Mouse (Mus musculus): Measurements from ENCODE around the gene Pomt2. TPM values are rescaled to one million over a fixed set of nuclear protein-coding genes. Genes with fewer than 3 reads are reported as not detected.

Gene Pomt2
- polyA plus RNA-seq, 1 experiment from 2014 or later = 17.0 TPM

- Histone ChIP-seq H3K4me2 (replicated peaks; ENCODE audit: low read depth, low read length) (no peak overlapping the region), H3K4me3 (ENCODE audit: low read depth, low read length) (no peak overlapping the region), H3K36me3 (ENCODE audit: control insufficient read depth, insufficient read depth, low read length) (no peaks in the 10 kb centered on the region), H3K9ac (ENCODE audit: low read depth, low read length) (no peak overlapping the region), H3K4me1 (replicated peaks; ENCODE audit: control insufficient read depth, insufficient read depth, low read length) (0 out of 2 replicates have a peak, but pooled peaks cover 2% of the 10 kb centered on the region), H3K27me3 (ENCODE audit: control insufficient read depth, insufficient read depth, low read length) (no peaks in the 10 kb centered on the region; the same call in none of the 2 replicates), H3K27ac (ENCODE audit: low read depth, low read length) (no peak overlapping the region), H3K9me3 (ENCODE audit: control insufficient read depth, low read length) (no peaks in the 10 kb centered on the region)
- WGBS = 37% methylated on average over 3 of the region's 3 CpGs
- ATAC-seq (ENCODE audit: low FRiP score) (no peak; the same call in 1 of the 2 replicates), DNase-seq (ENCODE audit: low spot score) (no peak)
These were observed 40.3 kb downstream of the Pomt2 start for GRCm38 (mm10) chr12:87107357-87107977.

DNA sequence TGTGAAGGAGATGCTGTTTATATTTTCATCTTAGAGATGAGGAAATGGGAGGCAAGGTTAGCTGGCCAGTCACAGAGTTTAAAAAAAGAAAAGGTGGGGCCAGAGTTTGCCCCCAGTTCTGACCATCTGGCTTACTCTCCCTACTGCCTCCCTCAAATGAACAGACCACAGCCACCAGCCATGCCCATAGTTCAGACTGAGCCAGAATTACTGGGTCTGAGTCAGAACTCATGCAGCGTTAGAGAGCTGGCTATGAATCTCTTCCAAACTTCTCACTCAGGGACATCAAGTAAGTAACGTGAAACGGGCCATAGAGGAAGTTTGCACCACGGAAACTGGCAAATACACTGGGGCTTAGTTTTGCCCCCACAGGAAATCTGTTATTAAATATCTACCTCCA lies 43.0 kb downstream of the Pomt2 start:
- ATAC-seq (ENCODE audit: low FRiP score) (no peak), DNase-seq (ENCODE audit: low spot score) (no peak)
- 94% methylated on average over 4 of the region's 4 CpGs for WGBS
- peaks cover 8% of the 10 kb centered on the region; the same call in 1 of the 2 replicates for H3K4me1 ChIP-seq (replicated peaks; ENCODE audit: control insufficient read depth, insufficient read depth, low read length)
- no peak overlapping the region for H3K4me3 ChIP-seq (ENCODE audit: low read depth, low read length)
- no peak overlapping the region for H3K4me2 ChIP-seq (replicated peaks; ENCODE audit: low read depth, low read length)
- no peaks in the 10 kb centered on the region for H3K36me3 ChIP-seq (ENCODE audit: control insufficient read depth, insufficient read depth, low read length)
- no peaks in the 10 kb centered on the region for H3K9me3 ChIP-seq (ENCODE audit: control insufficient read depth, low read length)
- no peak overlapping the region for H3K9ac ChIP-seq (ENCODE audit: low read depth, low read length)
- H3K27me3 ChIP-seq (ENCODE audit: control insufficient read depth, insufficient read depth, low read length) = peaks cover 10% of the 10 kb centered on the region
- no peak overlapping the region for H3K27ac ChIP-seq (ENCODE audit: low read depth, low read length)

- Histone ChIP-seq H3K27ac (ENCODE audit: low read depth, low read length) (no peak overlapping the region), H3K27me3 (ENCODE audit: control insufficient read depth, insufficient read depth, low read length) (peaks cover 10% of the 10 kb centered on the region), H3K9me3 (ENCODE audit: control insufficient read depth, low read length) (no peaks in the 10 kb centered on the region), H3K9ac (ENCODE audit: low read depth, low read length) (no peak overlapping the region), H3K36me3 (ENCODE audit: control insufficient read depth, insufficient read depth, low read length) (no peaks in the 10 kb centered on the region), H3K4me2 (replicated peaks; ENCODE audit: low read depth, low read length) (no peak overlapping the region), H3K4me3 (ENCODE audit: low read depth, low read length) (no peak overlapping the region), H3K4me1 (replicated peaks; ENCODE audit: control insufficient read depth, insufficient read depth, low read length) (peaks cover 8% of the 10 kb centered on the region; the same call in 1 of the 2 replicates)
- DNase-seq (ENCODE audit: low spot score) = no peak
- ATAC-seq (ENCODE audit: low FRiP score) = no peak
- 94% methylated on average over 4 of the region's 4 CpGs for WGBS
These were observed 44.3 kb downstream of the Pomt2 start for GRCm38 (mm10) chr12:87103471-87103870.

DNA sequence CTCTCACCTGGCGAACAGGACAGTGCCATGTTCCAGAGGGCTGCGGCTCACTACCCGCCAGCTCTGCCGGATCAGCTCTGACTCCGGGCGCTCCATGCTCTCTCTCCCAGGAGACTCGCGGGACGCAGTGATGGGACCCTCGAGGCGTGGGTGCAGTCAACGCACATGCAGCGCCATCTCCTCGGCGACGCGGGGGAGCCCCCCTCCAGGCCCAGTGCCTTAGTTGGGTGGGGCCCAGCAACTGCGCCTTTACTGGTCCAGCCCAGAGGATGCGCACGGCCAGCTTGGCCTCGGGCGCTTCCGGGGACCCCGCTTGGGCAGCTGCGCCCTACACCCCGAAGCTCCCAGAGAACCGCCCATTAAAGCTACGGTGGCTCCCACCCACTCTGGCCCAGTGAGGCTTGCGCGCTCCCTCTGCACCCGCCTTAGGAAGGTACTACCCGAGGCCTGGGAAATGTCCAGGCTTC lies 45.6 kb downstream of the Pomt2 start, which contains the start of gene Ngb:
Ngb (minus strand) TSS at position 375 of the 467 bp plus-strand sequence.
- Histone ChIP-seq H3K27me3 (ENCODE audit: control insufficient read depth, insufficient read depth, low read length) (peaks cover 10% of the 10 kb centered on the region), H3K4me2 (replicated peaks; ENCODE audit: low read depth, low read length) (peak within 1 kb of the TSS; percentile 44), H3K4me3 (ENCODE audit: low read depth, low read length) (peak within 1 kb of the TSS; percentile 25), H3K9ac (ENCODE audit: low read depth, low read length) (no peak within 1 kb of the TSS), H3K4me1 (replicated peaks; ENCODE audit: control insufficient read depth, insufficient read depth, low read length) (peaks cover 6% of the 10 kb centered on the region; the same call in 1 of the 2 replicates), H3K9me3 (ENCODE audit: control insufficient read depth, low read length) (no peaks in the 10 kb centered on the region), H3K36me3 (ENCODE audit: control insufficient read depth, insufficient read depth, low read length) (no peaks in the 10 kb centered on the region), H3K27ac (ENCODE audit: low read depth, low read length) (no peak within 1 kb of the TSS)
- WGBS = 3% methylated on average over 32 of the region's 32 CpGs
- ATAC-seq (ENCODE audit: low FRiP score) (no peak), DNase-seq (ENCODE audit: low spot score) (peak; percentile 15)

GRCm38 (mm10) chr12:87100331-87100730 lies 47.4 kb downstream of the Pomt2 start:
- DNase-seq (ENCODE audit: low spot score) (no peak), ATAC-seq (ENCODE audit: low FRiP score) (no peak)
- Histone ChIP-seq H3K4me1 (replicated peaks; ENCODE audit: control insufficient read depth, insufficient read depth, low read length) (peaks cover 6% of the 10 kb centered on the region; the same call in 1 of the 2 replicates), H3K4me2 (replicated peaks; ENCODE audit: low read depth, low read length) (no peak overlapping the region), H3K4me3 (ENCODE audit: low read depth, low read length) (no peak overlapping the region), H3K27me3 (ENCODE audit: control insufficient read depth, insufficient read depth, low read length) (peaks cover 10% of the 10 kb centered on the region), H3K27ac (ENCODE audit: low read depth, low read length) (no peak overlapping the region), H3K9me3 (ENCODE audit: control insufficient read depth, low read length) (no peaks in the 10 kb centered on the region), H3K9ac (ENCODE audit: low read depth, low read length) (no peak overlapping the region), H3K36me3 (ENCODE audit: control insufficient read depth, insufficient read depth, low read length) (no peaks in the 10 kb centered on the region)
- 83% methylated on average over 4 of the region's 4 CpGs for WGBS

DNA sequence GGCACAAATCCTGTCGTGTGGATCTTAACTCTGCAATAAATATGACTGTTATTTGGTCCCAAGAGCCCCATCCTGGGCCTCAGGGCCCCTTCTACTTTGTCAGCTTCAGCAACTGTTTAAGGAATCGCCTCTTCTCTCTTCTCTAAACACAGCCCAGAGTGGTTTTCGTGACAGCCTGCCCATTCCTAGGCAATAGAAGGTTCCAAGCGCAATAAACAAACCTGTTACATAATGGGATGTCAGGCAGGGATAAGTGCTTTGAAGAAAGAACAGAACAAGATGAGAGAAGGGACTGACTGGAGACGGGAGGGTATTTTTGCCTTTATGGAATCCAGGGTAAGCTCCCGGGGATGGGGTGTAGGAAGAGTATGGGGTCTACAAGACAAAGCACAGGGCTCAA lies 54.1 kb downstream of the Pomt2 start:
- no peaks in the 10 kb centered on the region for H3K9me3 ChIP-seq (ENCODE audit: control insufficient read depth, low read length)

DNA sequence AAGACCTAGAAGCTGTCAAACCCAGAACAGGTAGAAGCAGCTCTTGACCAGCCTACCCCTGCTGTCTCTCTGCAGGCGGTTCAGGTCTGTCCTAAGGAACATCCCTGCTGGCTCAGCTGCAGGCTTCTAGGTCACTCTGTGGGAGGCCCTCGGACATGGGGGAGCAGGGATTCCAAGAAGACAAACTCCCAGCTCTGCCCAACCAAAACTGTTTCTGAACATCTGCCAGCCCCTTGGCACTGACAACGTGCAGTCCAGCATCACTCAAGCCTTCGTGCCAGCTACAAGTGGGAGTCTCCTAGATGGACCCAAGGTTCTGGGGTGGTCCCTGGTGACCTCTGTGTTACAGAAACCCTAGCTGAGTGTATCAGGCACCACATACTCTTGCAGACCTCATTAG lies 54.5 kb downstream of the Pomt2 start:
- H3K27ac ChIP-seq (ENCODE audit: low read depth, low read length) = no peak overlapping the region
- H3K36me3 ChIP-seq (ENCODE audit: control insufficient read depth, insufficient read depth, low read length) = no peaks in the 10 kb centered on the region
- H3K27me3 ChIP-seq (ENCODE audit: control insufficient read depth, insufficient read depth, low read length) = no peaks in the 10 kb centered on the region
- ATAC-seq (ENCODE audit: low FRiP score) (no peak), DNase-seq (ENCODE audit: low spot score) (no peak)
- no peak overlapping the region for H3K9ac ChIP-seq (ENCODE audit: low read depth, low read length)
- H3K4me2 ChIP-seq (replicated peaks; ENCODE audit: low read depth, low read length) = no peak overlapping the region
- WGBS = 81% methylated on average over 4 of the region's 4 CpGs
- no peaks in the 10 kb centered on the region for H3K4me1 ChIP-seq (replicated peaks; ENCODE audit: control insufficient read depth, insufficient read depth, low read length)
- H3K4me3 ChIP-seq (ENCODE audit: low read depth, low read length) = no peak overlapping the region
- H3K9me3 ChIP-seq (ENCODE audit: control insufficient read depth, low read length) = no peaks in the 10 kb centered on the region

More for the DNA sequence above, 54.1 kb downstream of the Pomt2 start:
- ATAC-seq (ENCODE audit: low FRiP score) (no peak), DNase-seq (ENCODE audit: low spot score) (no peak)
- no peak overlapping the region for H3K4me2 ChIP-seq (replicated peaks; ENCODE audit: low read depth, low read length)
- 73% methylated on average over 6 of the region's 6 CpGs for WGBS
- H3K4me3 ChIP-seq (ENCODE audit: low read depth, low read length) = no peak overlapping the region
- H3K9ac ChIP-seq (ENCODE audit: low read depth, low read length) = no peak overlapping the region
- no peaks in the 10 kb centered on the region for H3K36me3 ChIP-seq (ENCODE audit: control insufficient read depth, insufficient read depth, low read length)
- H3K27me3 ChIP-seq (ENCODE audit: control insufficient read depth, insufficient read depth, low read length) = no peaks in the 10 kb centered on the region
- H3K4me1 ChIP-seq (replicated peaks; ENCODE audit: control insufficient read depth, insufficient read depth, low read length) = no peaks in the 10 kb centered on the region
- H3K27ac ChIP-seq (ENCODE audit: low read depth, low read length) = no peak overlapping the region

DNA sequence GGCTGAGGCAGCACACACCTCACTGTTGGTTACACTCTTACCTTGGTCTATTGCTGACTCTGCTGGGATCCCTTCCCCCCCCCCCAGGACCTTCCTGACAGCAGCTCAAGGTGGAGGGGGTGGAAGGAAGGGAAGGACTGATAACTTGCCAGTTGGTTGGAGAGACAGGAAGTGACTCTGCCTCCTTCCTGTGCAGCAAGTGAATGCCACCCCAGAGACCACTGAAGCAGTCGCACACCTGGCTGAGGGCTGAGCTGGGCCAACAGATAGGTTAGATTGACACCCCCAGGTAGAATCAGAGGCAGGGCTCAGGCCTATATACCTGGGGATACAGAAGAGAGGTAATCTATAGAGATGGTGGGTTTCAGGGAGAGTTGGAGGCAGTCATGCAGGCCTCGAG lies 55.9 kb downstream of the Pomt2 start:
- Histone ChIP-seq H3K36me3 (ENCODE audit: control insufficient read depth, insufficient read depth, low read length) (no peaks in the 10 kb centered on the region), H3K27ac (ENCODE audit: low read depth, low read length) (no peak overlapping the region), H3K4me2 (replicated peaks; ENCODE audit: low read depth, low read length) (no peak overlapping the region), H3K9me3 (ENCODE audit: control insufficient read depth, low read length) (no peaks in the 10 kb centered on the region), H3K4me3 (ENCODE audit: low read depth, low read length) (no peak overlapping the region), H3K27me3 (ENCODE audit: control insufficient read depth, insufficient read depth, low read length) (no peaks in the 10 kb centered on the region), H3K9ac (ENCODE audit: low read depth, low read length) (no peak overlapping the region), H3K4me1 (replicated peaks; ENCODE audit: control insufficient read depth, insufficient read depth, low read length) (no peaks in the 10 kb centered on the region)
- ATAC-seq (ENCODE audit: low FRiP score) (no peak), DNase-seq (ENCODE audit: low spot score) (no peak)
- 85% methylated on average over 2 of the region's 2 CpGs for WGBS

GRCm38 (mm10) chr12:87089701-87090100 lies 58.1 kb downstream of the Pomt2 start:
- H3K9me3 ChIP-seq (ENCODE audit: control insufficient read depth, low read length) = no peaks in the 10 kb centered on the region
- no peak for ATAC-seq (ENCODE audit: low FRiP score)
- H3K27me3 ChIP-seq (ENCODE audit: control insufficient read depth, insufficient read depth, low read length) = no peaks in the 10 kb centered on the region
- H3K4me1 ChIP-seq (replicated peaks; ENCODE audit: control insufficient read depth, insufficient read depth, low read length) = no peaks in the 10 kb centered on the region
- no peak overlapping the region for H3K27ac ChIP-seq (ENCODE audit: low read depth, low read length)
- 72% methylated on average over 2 of the region's 2 CpGs for WGBS
- H3K4me3 ChIP-seq (ENCODE audit: low read depth, low read length) = no peak overlapping the region
- H3K4me2 ChIP-seq (replicated peaks; ENCODE audit: low read depth, low read length) = no peak overlapping the region
- no peak overlapping the region for H3K9ac ChIP-seq (ENCODE audit: low read depth, low read length)
- no peak for DNase-seq (ENCODE audit: low spot score)
- no peaks in the 10 kb centered on the region for H3K36me3 ChIP-seq (ENCODE audit: control insufficient read depth, insufficient read depth, low read length)
